Mouse (Mus musculus) heart, postnatal 0 days (tissue): Measurements from ENCODE around the gene Pabpc4. TPM values are rescaled to one million over a fixed set of nuclear protein-coding genes. Genes with fewer than 3 reads are reported as not detected.
"Not testable (repeated sequence)": the region's sequence is repeated elsewhere in the genome, so short reads cannot be mapped to it uniquely, and the experiment has no call there.

Experiments used
- ATAC-seq: fragments of 200-750 bp; cut with Nextera tagmentation; 2 replicates; pipeline ENCODE4 v1.8.0; 2017; ENCODE audit warnings: low read depth, moderate number of reproducible peaks, moderate library complexity; ENCODE audit not compliant: insufficient read depth
- DNase-seq: peaks from one replicate; pipeline ENCODE4 v3.0.0-alpha.2; 2016; ENCODE audit warnings: low spot score
- H3K27ac ChIP-seq: fragments of 300-500 bp; sonication (generic); 2 replicates; pipeline ENCODE4 v1.5.1; 2014; ENCODE audit warnings: low read depth, mild to moderate bottlenecking
- H3K27me3 ChIP-seq: fragments of 300-500 bp; sonication (generic); 2 replicates; pipeline ENCODE4 v1.6.1; 2014; ENCODE audit warnings: low read length, mixed read lengths; ENCODE audit not compliant: control insufficient read depth, insufficient read depth
- H3K36me3 ChIP-seq: fragments of 300-500 bp; sonication (generic); replicated peaks from 2 replicates; pipeline ENCODE4 v1.6.1; 2014; ENCODE audit warnings: low read length, mixed read lengths; ENCODE audit not compliant: control insufficient read depth, insufficient read depth
- H3K4me1 ChIP-seq: fragments of 300-500 bp; sonication (generic); 2 replicates; pipeline ENCODE4 v1.6.1; 2014; ENCODE audit warnings: antibody characterized with exemption; ENCODE audit not compliant: control insufficient read depth, insufficient read depth
- H3K4me2 ChIP-seq: fragments of 300-500 bp; sonication (generic); 2 replicates; pipeline ENCODE4 v1.6.1; 2014; ENCODE audit warnings: low read depth, mild to moderate bottlenecking, low read length, moderate library complexity
- H3K4me3 ChIP-seq: fragments of 300-500 bp; sonication (generic); 2 replicates; pipeline ENCODE4 v1.5.1; 2014; ENCODE audit warnings: low read depth, low read length
- H3K9ac ChIP-seq: fragments of 300-500 bp; sonication (generic); replicated peaks from 2 replicates; pipeline ENCODE4 v1.6.1; 2014; ENCODE audit warnings: low read depth, low read length, mixed read lengths
- H3K9me3 ChIP-seq: fragments of 300-500 bp; sonication (generic); replicated peaks from 2 replicates; pipeline ENCODE4 v1.6.1; 2016; ENCODE audit warnings: low read length; ENCODE audit not compliant: control insufficient read depth
- CTCF ChIP-seq: IDR thresholded peaks from 2 replicates; pipeline ENCODE4 v1.5.1; 2016; ENCODE audit warnings: antibody characterized with exemption, control low read depth, low read depth
- EP300 ChIP-seq: IDR thresholded peaks from 2 replicates; pipeline ENCODE4 v1.6.1; 2016; ENCODE audit warnings: antibody characterized with exemption, low read depth
- WGBS: fragments of 180-500 bp; shearing (Covaris S2); extraction: QIAGEN DNeasy Blood & Tissue Kit; methylation state at CpG from one replicate; pipeline ENCODE4 v1.1.7; 2014; 5-methylcytosine and 5-hydroxymethylcytosine counted together
- polyA plus RNA-seq: library from polyadenylated mRNA; unstranded; fragments of >200 nt; fragmentation: Nextera tagmentation; extraction: Ambion mirVana; gene quantifications from 2 replicates; pipeline ENCODE4 v1.2.1, GENCODE M21; 2015
- total RNA-seq: library from RNA; depleted of rRNA; stranded (reverse); fragments of >200 nt; gene quantifications from 2 replicates; pipeline ENCODE4 v1.2.3, GENCODE M21; 2014; ENCODE audit warnings: low replicate concordance

The Pabpc4 gene
- total and polyA plus RNA-seq, 2 experiments from 2014 or later = 55.3 to 350 TPM

- Histone ChIP-seq H3K9me3 (no peaks in the 10 kb centered on the region), H3K36me3 (no peaks in the 10 kb centered on the region), H3K4me2 (no peak overlapping the region), H3K4me3 (no peak overlapping the region), H3K27ac (no peak overlapping the region), H3K9ac (no peak overlapping the region), H3K27me3 (no peaks in the 10 kb centered on the region), H3K4me1 (peaks cover 14% of the 10 kb centered on the region; the same call in 1 of the 2 replicates)
- DNase-seq (no peak), ATAC-seq (no peak)
- WGBS = 54% methylated on average over 3 of the region's 3 CpGs
- no peak for TF ChIP-seq EP300
- no peak for TF ChIP-seq CTCF
Observed at GRCm38 (mm10) chr4:123280117-123280516, 18.0 kb downstream of the Pabpc4 start.

GRCm38 (mm10) chr4:123282500-123282899 lies 20.3 kb downstream of the Pabpc4 start:
- WGBS = 1% methylated on average over 25 of the region's 25 CpGs
- no peaks in the 10 kb centered on the region for H3K9me3 ChIP-seq
- peak overlapping the region; percentile 93 for H3K27ac ChIP-seq
- H3K4me3 ChIP-seq = peak overlapping the region; percentile 51
- peak overlapping the region; percentile 73 for H3K4me2 ChIP-seq
- TF ChIP-seq CTCF (peak; percentile 89), EP300 (peak; percentile 72)
- DNase-seq (peak; percentile 90), ATAC-seq (peak; percentile 94)
- H3K9ac ChIP-seq = peak overlapping the region; percentile 54; the same call in 1 of the 2 replicates
- H3K36me3 ChIP-seq = peaks cover 8% of the 10 kb centered on the region
- no peaks in the 10 kb centered on the region for H3K27me3 ChIP-seq
- H3K4me1 ChIP-seq = peaks cover 29% of the 10 kb centered on the region

- 1% methylated on average over 36 of the region's 55 CpGs for WGBS
- peak overlapping the region; percentile 93 for H3K27ac ChIP-seq
- not testable (repeated sequence) for DNase-seq, H3K27me3 ChIP-seq, H3K9me3 ChIP-seq
- H3K9ac ChIP-seq = peak overlapping the region; percentile 54; the same call in 1 of the 2 replicates
- peak overlapping the region; percentile 51 for H3K4me3 ChIP-seq
- H3K4me1 ChIP-seq = peaks cover 29% of the 10 kb centered on the region
- peaks cover 14% of the 10 kb centered on the region for H3K36me3 ChIP-seq
- peak; percentile 44 for ATAC-seq
- H3K4me2 ChIP-seq = peak overlapping the region; percentile 73
Observed at GRCm38 (mm10) chr4:123282915-123283674, 20.9 kb downstream of the Pabpc4 start.

GRCm38 (mm10) chr4:123283675-123284064 lies 21.5 kb downstream of the Pabpc4 start:
- 0% methylated on average over 12 of the region's 15 CpGs for WGBS
- Histone ChIP-seq H3K27ac (peak overlapping the region; percentile 93), H3K4me3 (peak overlapping the region; percentile 51), H3K9ac (peak overlapping the region; percentile 54), H3K36me3 (peaks cover 20% of the 10 kb centered on the region), H3K4me2 (peak overlapping the region; percentile 73), H3K4me1 (peaks cover 29% of the 10 kb centered on the region)
- H3K9me3 ChIP-seq, H3K27me3 ChIP-seq: not testable (repeated sequence)
- peak; percentile 56 for DNase-seq
- ATAC-seq = peak; percentile 42

- TF ChIP-seq CTCF = no peak
- no peak for TF ChIP-seq EP300
- Histone ChIP-seq H3K9ac (peak overlapping the region; percentile 54), H3K27ac (peak overlapping the region; percentile 93), H3K27me3 (no peaks in the 10 kb centered on the region), H3K4me1 (peaks cover 29% of the 10 kb centered on the region), H3K36me3 (peaks cover 33% of the 10 kb centered on the region), H3K4me2 (peak overlapping the region; percentile 73), H3K4me3 (peak overlapping the region; percentile 51), H3K9me3 (no peaks in the 10 kb centered on the region)
- ATAC-seq (no peak), DNase-seq (peak; percentile 59)
- WGBS = 40% methylated on average over 6 of the region's 6 CpGs
Observed at GRCm38 (mm10) chr4:123284731-123285624, 22.8 kb downstream of the Pabpc4 start.
